8 mouse cellular contexts compared by ENCODE assay signal in the genomic region with DNA sequence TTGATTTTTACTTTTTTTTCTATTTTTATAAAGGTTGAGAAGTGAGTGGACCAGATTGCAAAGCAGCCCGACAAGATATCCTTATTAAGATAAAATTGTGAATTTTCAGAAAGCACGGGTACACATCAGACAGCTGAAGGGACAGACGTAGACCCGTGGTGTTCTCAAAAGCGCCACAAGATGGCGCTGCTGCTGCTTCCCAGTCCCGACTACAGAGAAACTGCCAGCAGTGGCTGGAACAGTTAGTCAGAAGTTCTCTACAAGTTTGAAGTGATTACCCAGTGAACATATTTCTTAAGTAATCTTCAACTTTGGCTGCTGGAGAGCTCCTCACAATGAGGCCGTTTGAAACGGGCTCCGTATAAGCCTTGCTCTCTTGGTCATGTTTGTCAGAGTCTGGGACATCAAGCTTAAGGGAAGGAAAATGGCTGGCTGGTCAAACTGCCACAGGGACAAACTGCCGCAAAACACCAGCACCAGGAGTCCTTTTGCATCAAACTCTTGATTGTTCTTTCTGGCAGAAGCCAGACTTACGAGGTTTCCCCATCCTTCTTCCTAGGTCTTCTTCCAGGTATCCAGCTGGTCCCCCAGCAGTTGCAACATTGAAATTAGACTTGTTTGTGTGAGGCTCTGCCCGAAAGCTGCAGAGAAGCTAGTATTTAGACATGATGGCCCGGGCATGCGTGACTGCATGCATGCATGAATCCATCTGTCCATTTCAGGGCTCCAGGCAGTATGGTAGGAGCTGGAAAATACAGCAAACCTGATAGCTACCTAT.
DNase-seq lines count a peak whose midpoint lies in the region; ATAC-seq and TF ChIP-seq lines count a peak whose summit lies in the region.

No protein-coding gene starts in this region.

- DNase-seq in Muller cell, postnatal 12 days (ENCODE audit: inconsistent ontology term) = peak; percentile 72
- DNase-seq in heart, postnatal 0 days (ENCODE audit: low spot score) = peak; percentile 77
- peak; percentile 75 to 82 for DNase-seq in kidney, postnatal 25 days
- peak; percentile 12 to 19 (median 17) for DNase-seq in liver, embryonic 14.5 days (ENCODE audit: low read depth in 3 of 3, low spot score in 3 of 3)
- DNase-seq in ovary, postnatal 36 days (ENCODE audit: low spot score) = peak; percentile 71
- DNase-seq in urinary bladder, adult 2 months (ENCODE audit: low spot score) = peak; percentile 45

- 17% methylated on average over 15 of the region's 15 CpGs for WGBS in forebrain, embryonic 13.5 days
- 24% methylated on average over 15 of the region's 15 CpGs for WGBS in heart, postnatal 0 days
- 18% methylated on average over 15 of the region's 15 CpGs for WGBS in liver, embryonic 14.5 days (ENCODE audit: insufficient replicate concordance)

- H3K36me3 ChIP-seq in forebrain, embryonic 13.5 days (ENCODE audit: poor library complexity, severe bottlenecking) = no peaks in the 10 kb centered on the region
- H3K36me3 ChIP-seq in heart, postnatal 0 days (replicated peaks; ENCODE audit: control insufficient read depth, insufficient read depth, low read length) = no peaks in the 10 kb centered on the region
- H3K36me3 ChIP-seq in liver, embryonic 14.5 days (replicated peaks; ENCODE audit: control insufficient read depth, insufficient read depth, low read depth) = no peaks in the 10 kb centered on the region

- 0 out of 2 replicates have a peak, but pooled peaks cover 3% of the 10 kb centered on the region for H3K27me3 ChIP-seq in forebrain, embryonic 13.5 days
- no peaks in the 10 kb centered on the region for H3K27me3 ChIP-seq in heart, postnatal 0 days (ENCODE audit: control insufficient read depth, insufficient read depth, low read length)
- H3K27me3 ChIP-seq in liver, embryonic 14.5 days (ENCODE audit: control insufficient read depth, insufficient read depth, low read length) = no peaks in the 10 kb centered on the region

- peak; percentile 70 for ATAC-seq in cerebellum, adult (ENCODE audit: insufficient number of reproducible peaks, low FRiP score, low TSS enrichment)
- ATAC-seq in forebrain, embryonic 13.5 days = peak; percentile 93
- no peak for ATAC-seq in heart, postnatal 0 days (ENCODE audit: insufficient read depth, low read depth)
- ATAC-seq in liver, embryonic 14.5 days (ENCODE audit: insufficient read depth) = 0 out of 2 replicates have a peak, but pooled peaks have one; percentile 37

- TF ChIP-seq EP300 in heart, postnatal 0 days (IDR thresholded peaks at IDR 0.05; ENCODE audit: low read depth) = no peak
- TF ChIP-seq EP300 in liver, embryonic 14.5 days (IDR thresholded peaks at IDR 0.05; ENCODE audit: low read depth) = no peak

- H3K9ac ChIP-seq in forebrain, embryonic 13.5 days = no peak overlapping the region
- H3K9ac ChIP-seq in heart, postnatal 0 days (replicated peaks; ENCODE audit: low read depth, low read length) = no peak overlapping the region
- no peak overlapping the region for H3K9ac ChIP-seq in liver, embryonic 14.5 days (replicated peaks)

- TF ChIP-seq CTCF in heart, postnatal 0 days (IDR thresholded peaks at IDR 0.05; ENCODE audit: low read depth) = peak; percentile 79
- peak; percentile 82 for TF ChIP-seq CTCF in liver, embryonic 14.5 days (IDR thresholded peaks at IDR 0.05; ENCODE audit: low read depth)

- H3K4me1 ChIP-seq in forebrain, embryonic 13.5 days = peaks cover 11% of the 10 kb centered on the region
- H3K4me1 ChIP-seq in heart, postnatal 0 days (ENCODE audit: control insufficient read depth, insufficient read depth) = no peaks in the 10 kb centered on the region
- H3K4me1 ChIP-seq in liver, embryonic 14.5 days (replicated peaks; ENCODE audit: control insufficient read depth in 2 of 2, insufficient read depth in 2 of 2, low read length in 1 of 2) = no peaks in the 10 kb centered on the region

- H3K9me3 ChIP-seq in forebrain, embryonic 13.5 days (replicated peaks) = no peaks in the 10 kb centered on the region
- no peaks in the 10 kb centered on the region for H3K9me3 ChIP-seq in heart, postnatal 0 days (replicated peaks; ENCODE audit: control insufficient read depth, low read length)
- no peaks in the 10 kb centered on the region for H3K9me3 ChIP-seq in liver, embryonic 14.5 days (ENCODE audit: control insufficient read depth, low read length)

- no peak overlapping the region for H3K4me3 ChIP-seq in forebrain, embryonic 13.5 days
- H3K4me3 ChIP-seq in heart, postnatal 0 days (ENCODE audit: low read depth, low read length) = no peak overlapping the region
- no peak overlapping the region for H3K4me3 ChIP-seq in liver, embryonic 14.5 days (ENCODE audit: insufficient read depth in 1 of 2, low read depth in 2 of 2, low read length in 2 of 2)

- peak overlapping the region; percentile 16; the same call in 1 of the 2 replicates for H3K4me2 ChIP-seq in forebrain, embryonic 13.5 days
- H3K4me2 ChIP-seq in heart, postnatal 0 days (ENCODE audit: low read depth, low read length) = peak overlapping the region; percentile 43
- H3K4me2 ChIP-seq in liver, embryonic 14.5 days (ENCODE audit: low read depth) = no peak overlapping the region

- no peak overlapping the region for H3K27ac ChIP-seq in forebrain, embryonic 13.5 days
- no peak overlapping the region for H3K27ac ChIP-seq in heart, postnatal 0 days (ENCODE audit: low read depth)
- no peak overlapping the region for H3K27ac ChIP-seq in liver, embryonic 14.5 days

Comparison
In these comparisons a context has a peak if more than half of its experiments do, and no peak if none do; other contexts are left out.
1. DNase-seq: peak in every context shown above with its lines; median percentile 78 in kidney, postnatal 25 days; 77 in heart, postnatal 0 days; 72 in Muller cell, postnatal 12 days; 71 in ovary, postnatal 36 days; 45 in urinary bladder, adult 2 months; 17 in liver, embryonic 14.5 days.